Mouse (Mus musculus): ENCODE measurements around the gene Olfr1537.

The Olfr1537 gene

DNA sequence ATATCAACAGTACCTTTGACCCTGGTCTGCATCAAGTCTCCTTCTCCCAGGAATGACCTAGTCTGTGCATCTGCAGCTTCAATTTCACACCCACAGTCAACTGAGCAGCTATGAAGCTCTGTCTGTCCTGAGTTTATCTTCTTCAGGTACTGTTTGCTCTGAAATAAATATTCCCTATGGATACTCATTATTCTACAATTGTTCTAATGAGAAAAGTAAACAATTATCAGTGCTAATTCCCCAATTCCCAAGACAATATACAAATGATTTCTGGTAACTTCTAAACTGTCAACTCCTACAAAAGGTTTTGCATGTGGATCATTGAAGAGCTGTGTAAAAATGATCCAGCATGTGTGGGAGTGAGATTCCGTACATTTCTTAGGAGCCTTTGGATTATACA lies at the start of gene Olfr1537:
Olfr1537 (minus strand) TSS at position 101 of the 400 bp plus-strand sequence.
- no peak for DNase-seq (ENCODE audit: low spot score)

GRCm38 (mm10) chr9:39287136-39287535 lies 37.3 kb upstream of the Olfr1537 start:
- no peak for DNase-seq (ENCODE audit: low spot score)

DNA sequence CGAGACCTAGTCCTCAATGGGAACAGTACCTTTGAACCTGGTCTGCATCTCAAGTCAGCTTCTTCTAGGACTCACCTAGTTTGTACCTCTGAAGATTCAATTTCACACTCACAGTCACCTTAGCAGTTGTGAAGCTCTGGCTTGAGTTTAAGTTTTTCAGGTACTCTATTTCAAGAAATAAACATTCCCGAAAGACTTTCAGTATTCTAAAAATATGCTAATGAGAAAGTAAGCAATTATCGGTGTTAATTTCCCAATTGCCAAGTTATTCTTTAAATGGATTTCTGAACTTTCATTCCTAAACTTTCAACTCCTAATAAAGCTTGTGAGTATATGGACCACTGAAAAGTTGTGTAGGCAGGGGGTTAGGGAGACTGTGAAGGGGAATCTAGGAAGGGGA lies 26.9 kb upstream of the Olfr1537 start, which contains the start of gene Olfr945:
Olfr945 (minus strand) TSS at position 101 of the 400 bp plus-strand sequence.
- no peak for DNase-seq (ENCODE audit: low spot score)

- DNase-seq (ENCODE audit: low spot score), result no peak
Observed at GRCm38 (mm10) chr9:39201620-39202019, 48.2 kb downstream of the Olfr1537 start, which contains the start of gene Olfr944. Olfr944 (plus strand) TSS chr9:39201920.

Measured in embryo, embryonic 10.5 days (tissue).